Mouse (Mus musculus): Measurements from ENCODE around the gene Eno1. TPM values are rescaled to one million over a fixed set of nuclear protein-coding genes. Genes with fewer than 3 reads are reported as not detected.
A peak's percentile ranks its signal among the peaks of the same experiment; 100 is the strongest.

The Eno1 gene
- total RNA-seq (2014; rRNA removed; ENCODE audit: low replicate concordance) (525 and 625 TPM in 2 replicates), polyA plus RNA-seq (2015; fragmentation: Nextera tagmentation; extraction: Ambion mirVana) (999 and 1,074 TPM in 2 replicates)

- peak within 1 kb of the TSS; percentile 90 for H3K4me3 ChIP-seq (ENCODE audit: low read depth, low read length)
- peak within 1 kb of the TSS; percentile 85 for H3K4me2 ChIP-seq (ENCODE audit: low read depth, low read length)
- H3K4me1 ChIP-seq (ENCODE audit: control insufficient read depth, insufficient read depth) = peaks cover 50% of the 10 kb centered on the region
- DNase-seq (ENCODE audit: low spot score) (peak; percentile 96), ATAC-seq (ENCODE audit: insufficient read depth, low read depth) (peak; percentile 96)
- peaks cover 21% of the 10 kb centered on the region for H3K36me3 ChIP-seq (replicated peaks; ENCODE audit: control insufficient read depth, insufficient read depth, low read length)
- WGBS = under 1% methylated on average over 73 of the region's 78 CpGs
- H3K9me3 ChIP-seq (replicated peaks; ENCODE audit: control insufficient read depth, low read length) = no peaks in the 10 kb centered on the region
- H3K27ac ChIP-seq (ENCODE audit: low read depth) = peak within 1 kb of the TSS; percentile 97
- peak within 1 kb of the TSS; percentile 86 for H3K9ac ChIP-seq (replicated peaks; ENCODE audit: low read depth, low read length)
- TF ChIP-seq CTCF (IDR thresholded peaks at IDR 0.05; ENCODE audit: low read depth) = peak; percentile 7; the same call in 1 of the 2 replicates
- TF ChIP-seq EP300 (IDR thresholded peaks at IDR 0.05; ENCODE audit: low read depth) = peak; percentile 75
- no peaks in the 10 kb centered on the region for H3K27me3 ChIP-seq (ENCODE audit: control insufficient read depth, insufficient read depth, low read length)
Measured at GRCm38 (mm10) chr4:150236521-150237481, at the start of gene Eno1. Gene Eno1, plus strand, starts transcription at chr4:150236721.

- WGBS = 48% methylated on average over 11 of the region's 11 CpGs
- Histone ChIP-seq H3K9me3 (replicated peaks; ENCODE audit: control insufficient read depth, low read length) (no peaks in the 10 kb centered on the region), H3K4me2 (ENCODE audit: low read depth, low read length) (no peak overlapping the region), H3K36me3 (replicated peaks; ENCODE audit: control insufficient read depth, insufficient read depth, low read length) (no peaks in the 10 kb centered on the region), H3K9ac (replicated peaks; ENCODE audit: low read depth, low read length) (no peak overlapping the region), H3K4me3 (ENCODE audit: low read depth, low read length) (no peak overlapping the region), H3K27ac (ENCODE audit: low read depth) (no peak overlapping the region), H3K27me3 (ENCODE audit: control insufficient read depth, insufficient read depth, low read length) (no peaks in the 10 kb centered on the region), H3K4me1 (ENCODE audit: control insufficient read depth, insufficient read depth) (no peaks in the 10 kb centered on the region)
- no peak for TF ChIP-seq EP300 (IDR thresholded peaks at IDR 0.05; ENCODE audit: low read depth)
- no peak for TF ChIP-seq CTCF (IDR thresholded peaks at IDR 0.05; ENCODE audit: low read depth)
- ATAC-seq (ENCODE audit: insufficient read depth, low read depth) (no peak), DNase-seq (ENCODE audit: low spot score) (no peak)
Measured at GRCm38 (mm10) chr4:150188236-150188635, 48.3 kb upstream of the Eno1 start.

- no peak overlapping the region for H3K27ac ChIP-seq (ENCODE audit: low read depth)
- H3K4me2 ChIP-seq (ENCODE audit: low read depth, low read length) = no peak overlapping the region
- TF ChIP-seq EP300 (IDR thresholded peaks at IDR 0.05; ENCODE audit: low read depth) (no peak), CTCF (IDR thresholded peaks at IDR 0.05; ENCODE audit: low read depth) (no peak)
- 72% methylated on average over 6 of the region's 6 CpGs for WGBS
- ATAC-seq (ENCODE audit: insufficient read depth, low read depth) = no peak
- no peaks in the 10 kb centered on the region for H3K9me3 ChIP-seq (replicated peaks; ENCODE audit: control insufficient read depth, low read length)
- no peak overlapping the region for H3K4me3 ChIP-seq (ENCODE audit: low read depth, low read length)
- no peaks in the 10 kb centered on the region for H3K27me3 ChIP-seq (ENCODE audit: control insufficient read depth, insufficient read depth, low read length)
- H3K4me1 ChIP-seq (ENCODE audit: control insufficient read depth, insufficient read depth) = no peaks in the 10 kb centered on the region
- no peak for DNase-seq (ENCODE audit: low spot score)
- H3K9ac ChIP-seq (replicated peaks; ENCODE audit: low read depth, low read length) = no peak overlapping the region
- H3K36me3 ChIP-seq (replicated peaks; ENCODE audit: control insufficient read depth, insufficient read depth, low read length) = no peaks in the 10 kb centered on the region
Measured at GRCm38 (mm10) chr4:150192199-150192598, 44.3 kb upstream of the Eno1 start.

DNA sequence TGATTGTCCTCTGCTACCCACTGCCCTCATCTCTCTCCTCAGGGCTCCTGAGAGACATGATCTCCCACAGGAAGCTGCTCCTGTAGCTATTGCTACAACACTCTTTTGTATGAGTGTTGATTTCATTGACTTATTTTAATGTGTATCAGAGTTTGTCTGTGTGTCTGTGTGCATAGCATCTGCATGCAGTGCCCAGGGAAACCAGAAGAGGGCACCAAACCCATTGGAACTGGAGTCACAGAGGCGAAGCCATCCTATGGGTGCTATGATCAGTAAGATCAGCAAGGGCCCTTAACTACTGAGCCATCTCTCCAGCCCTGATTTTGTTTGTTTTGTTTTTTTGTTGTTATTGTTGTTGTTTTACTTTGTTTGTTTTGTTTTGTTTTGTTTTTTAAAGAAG is 42.6 kb upstream of the Eno1 start:
- H3K4me2 ChIP-seq (ENCODE audit: low read depth, low read length) = no peak overlapping the region
- peak; percentile 76 for TF ChIP-seq CTCF (IDR thresholded peaks at IDR 0.05; ENCODE audit: low read depth)
- no peak for TF ChIP-seq EP300 (IDR thresholded peaks at IDR 0.05; ENCODE audit: low read depth)
- H3K9me3 ChIP-seq (replicated peaks; ENCODE audit: control insufficient read depth, low read length) = no peaks in the 10 kb centered on the region
- H3K27ac ChIP-seq (ENCODE audit: low read depth) = no peak overlapping the region
- H3K9ac ChIP-seq (replicated peaks; ENCODE audit: low read depth, low read length) = no peak overlapping the region
- 55% methylated on average over 1 of the region's 1 CpGs for WGBS
- no peak overlapping the region for H3K4me3 ChIP-seq (ENCODE audit: low read depth, low read length)
- no peaks in the 10 kb centered on the region for H3K4me1 ChIP-seq (ENCODE audit: control insufficient read depth, insufficient read depth)
- no peaks in the 10 kb centered on the region for H3K36me3 ChIP-seq (replicated peaks; ENCODE audit: control insufficient read depth, insufficient read depth, low read length)
- no peaks in the 10 kb centered on the region for H3K27me3 ChIP-seq (ENCODE audit: control insufficient read depth, insufficient read depth, low read length)
- ATAC-seq (ENCODE audit: insufficient read depth, low read depth) (no peak), DNase-seq (ENCODE audit: low spot score) (no peak)

GRCm38 (mm10) chr4:150198268-150198667 is 38.3 kb upstream of the Eno1 start:
- Histone ChIP-seq H3K9me3 (replicated peaks; ENCODE audit: control insufficient read depth, low read length) (no peaks in the 10 kb centered on the region), H3K9ac (replicated peaks; ENCODE audit: low read depth, low read length) (no peak overlapping the region), H3K4me2 (ENCODE audit: low read depth, low read length) (no peak overlapping the region), H3K27me3 (ENCODE audit: control insufficient read depth, insufficient read depth, low read length) (no peaks in the 10 kb centered on the region), H3K4me3 (ENCODE audit: low read depth, low read length) (no peak overlapping the region), H3K27ac (ENCODE audit: low read depth) (no peak overlapping the region), H3K36me3 (replicated peaks; ENCODE audit: control insufficient read depth, insufficient read depth, low read length) (no peaks in the 10 kb centered on the region), H3K4me1 (ENCODE audit: control insufficient read depth, insufficient read depth) (no peaks in the 10 kb centered on the region)
- no peak for TF ChIP-seq EP300 (IDR thresholded peaks at IDR 0.05; ENCODE audit: low read depth)
- no peak for TF ChIP-seq CTCF (IDR thresholded peaks at IDR 0.05; ENCODE audit: low read depth)
- ATAC-seq (ENCODE audit: insufficient read depth, low read depth) (no peak), DNase-seq (ENCODE audit: low spot score) (no peak)
- 67% methylated on average over 9 of the region's 9 CpGs for WGBS
